Mouse (Mus musculus): ENCODE results near the gene Tlr9.

DNA sequence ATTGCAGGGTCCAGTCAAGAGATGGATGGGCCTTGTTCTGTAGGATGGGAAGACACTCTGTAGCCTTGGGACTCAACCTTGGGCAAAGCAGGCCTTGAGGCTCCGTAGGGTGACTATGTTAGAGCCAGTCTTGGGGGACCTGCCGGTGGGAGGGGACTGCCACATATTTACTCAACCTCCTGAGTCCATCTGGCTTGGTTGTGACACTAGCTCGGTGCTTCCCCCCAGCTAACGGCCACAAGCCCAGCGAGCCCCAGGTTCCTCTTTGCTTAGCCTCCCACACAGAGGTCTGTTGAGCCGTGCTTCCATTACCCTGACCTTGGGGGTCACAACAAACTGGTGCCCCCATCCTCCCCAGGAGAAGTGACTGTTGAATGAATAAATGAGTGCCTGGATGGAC lies 38.7 kb downstream of the Tlr9 start:
- no peak for TF ChIP-seq POLR2A (IDR thresholded peaks at IDR 0.05; ENCODE audit: borderline replicate concordance, control insufficient read depth, low read depth, low read length)
- no peak for TF ChIP-seq CTCF (IDR thresholded peaks at IDR 0.05; ENCODE audit: control insufficient read depth, insufficient read depth, low read length)

Data from bone marrow, adult 2 months (tissue).